Mouse (Mus musculus) T-helper 2 cell (primary cell): ENCODE results near the gene Retsat.

Source experiments
- in situ Hi-C: fragments of 300-600 bp; cut with MboI, MseI; formaldehyde crosslinking; loops from one replicate; pipeline ENCODE4 v1.15.1; 2025; ENCODE audit warnings: high pct_unique_total_duplicates

The Retsat gene

GRCm38 (mm10) chr6:72588307-72588706 is 10.0 kb upstream of the Retsat start:
- in situ Hi-C loops = no loop called here

- in situ Hi-C loops = no loop called here
Measured at GRCm38 (mm10) chr6:72590111-72590510, 8.2 kb upstream of the Retsat start.

GRCm38 (mm10) chr6:72593011-72593803 is 5.1 kb upstream of the Retsat start:
- in situ Hi-C loops = no loop called here

- in situ Hi-C loops = no loop called here
Measured at GRCm38 (mm10) chr6:72593914-72594313, 4.4 kb upstream of the Retsat start.

GRCm38 (mm10) chr6:72597083-72597874 is 996 bp upstream of the Retsat start:
- in situ Hi-C loops = no loop called here

- in situ Hi-C loops = no loop called here
Measured at GRCm38 (mm10) chr6:72598791-72599557, 699 bp downstream of the Retsat start.

- in situ Hi-C loops = no loop called here
Measured at GRCm38 (mm10) chr6:72600216-72600615, 1.9 kb downstream of the Retsat start.

- in situ Hi-C loops = no loop called here
Measured at GRCm38 (mm10) chr6:72600771-72601170, 2.5 kb downstream of the Retsat start.

- in situ Hi-C loops = no loop called here
Measured at GRCm38 (mm10) chr6:72601732-72602131, 3.5 kb downstream of the Retsat start.

- in situ Hi-C loops = no loop called here
Measured at GRCm38 (mm10) chr6:72604066-72604465, 5.8 kb downstream of the Retsat start.

GRCm38 (mm10) chr6:72607060-72607459 is 8.8 kb downstream of the Retsat start:
- in situ Hi-C loops = no loop called here

GRCm38 (mm10) chr6:72607676-72608075 is 9.4 kb downstream of the Retsat start:
- in situ Hi-C loops = no loop called here

- in situ Hi-C loops = no loop called here
Measured at GRCm38 (mm10) chr6:72608662-72609184, 10.4 kb downstream of the Retsat start.

- in situ Hi-C loops = no loop called here
Measured at GRCm38 (mm10) chr6:72610261-72610660, 12.0 kb downstream of the Retsat start.

- in situ Hi-C loops = no loop called here
Measured at GRCm38 (mm10) chr6:72615151-72615550, 16.9 kb downstream of the Retsat start.

GRCm38 (mm10) chr6:72615561-72616375 is 17.5 kb downstream of the Retsat start:
- in situ Hi-C loops = no loop called here

GRCm38 (mm10) chr6:72616643-72617288 is 18.5 kb downstream of the Retsat start, which contains the start of gene Tgoln1:
Gene Tgoln1, minus strand, starts transcription at chr6:72617000.
- in situ Hi-C loops = no loop called here

- in situ Hi-C loops = no loop called here
Measured at GRCm38 (mm10) chr6:72619734-72620532, 21.7 kb downstream of the Retsat start.

- in situ Hi-C loops = no loop called here
Measured at GRCm38 (mm10) chr6:72620920-72621319, 22.6 kb downstream of the Retsat start.

GRCm38 (mm10) chr6:72622917-72623316 is 24.6 kb downstream of the Retsat start:
- in situ Hi-C loops = no loop called here
